Mouse (Mus musculus): Measurements from ENCODE around the gene AL607142.1. TPM values are rescaled to one million over a fixed set of nuclear protein-coding genes. Genes with fewer than 3 reads are reported as not detected.

AL607142.1 gene
- polyA plus RNA-seq (2021; fragmentation: Nextera tagmentation), result not detected in 2 replicates
- long read RNA-seq, experiment 1, partial matches to known transcripts, result 0 of 3 reads
- long read RNA-seq, experiment 1, other reads (novel, unspliced or antisense), result 3 of 3 reads
- long read RNA-seq, experiment 2, result 0 reads

GRCm38 (mm10) chr4:120064696-120065095, at the start of gene AL607142.1:
Gene AL607142.1 (plus strand): TSS chr4:120064996.

Other genes with a start within 250 kb of the AL607142.1 start
- gene Edn2, start 96.2 kb downstream of the AL607142.1 start, polyA plus RNA-seq (2021; fragmentation: Nextera tagmentation), result 0.13 TPM in 1 of 2 replicates, not detected in the other
- 0.63 and 1.9 TPM in 2 replicates for gene Foxo6, start 222.4 kb downstream of the AL607142.1 start, polyA plus RNA-seq (2021; fragmentation: Nextera tagmentation)

Measured in left cerebral cortex, adult 6 months (tissue).